Mouse (Mus musculus) effector memory CD4-positive, alpha-beta T cell, adult 5 months (primary cell): Measurements from ENCODE around the gene Reep3. TPM values are rescaled to one million over a fixed set of nuclear protein-coding genes. Genes with fewer than 3 reads are reported as not detected.

ENCODE experiments used
- polyA plus RNA-seq: library from polyadenylated mRNA; unstranded; fragments of 100-300 nt; shearing (Covaris generic); gene quantifications from one replicate; pipeline ENCODE4 v1.2.1, GENCODE M21; 2017

Reep3 gene
- polyA plus RNA-seq = 27.1 TPM

GRCm38 (mm10) chr10:67096621-67097436 lies at the start of gene Reep3:
Gene Reep3 (minus strand): TSS chr10:67096945.

GRCm38 (mm10) chr10:67095798-67096620 lies 736 bp downstream of the Reep3 start, which contains the start of gene Jmjd1c:
Gene Jmjd1c (plus strand): TSS chr10:67096125.

Other genes with a start within 250 kb of the Reep3 start
- 76.6 TPM for gene Jmjd1c, start 820 bp downstream of the Reep3 start, polyA plus RNA-seq
- 61.5 TPM for gene Nrbf2, start 188.4 kb upstream of the Reep3 start, polyA plus RNA-seq